Mouse (Mus musculus) ES-E14 (cell line): Measurements from ENCODE around the gene Auh.

Experiments used
- CHD2 ChIP-seq: IDR thresholded peaks from 2 replicates; pipeline ENCODE4 v1.6.1; 2014; ENCODE audit warnings: mild to moderate bottlenecking, low read depth, low read length, inconsistent platforms
- HCFC1 ChIP-seq: IDR thresholded peaks from 2 replicates; pipeline ENCODE4 v1.6.1; 2012; ENCODE audit warnings: low read length, inconsistent platforms, borderline replicate concordance; ENCODE audit not compliant: insufficient read depth
- MAFK ChIP-seq: IDR thresholded peaks from 2 replicates; pipeline ENCODE4 v1.6.1; 2014; ENCODE audit warnings: mild to moderate bottlenecking, low read depth, low read length, inconsistent platforms; ENCODE audit not compliant: insufficient read depth
- ZNF384 ChIP-seq: IDR thresholded peaks from 2 replicates; pipeline ENCODE4 v1.6.1; 2012; ENCODE audit warnings: low read depth, low read length, inconsistent platforms

DNA sequence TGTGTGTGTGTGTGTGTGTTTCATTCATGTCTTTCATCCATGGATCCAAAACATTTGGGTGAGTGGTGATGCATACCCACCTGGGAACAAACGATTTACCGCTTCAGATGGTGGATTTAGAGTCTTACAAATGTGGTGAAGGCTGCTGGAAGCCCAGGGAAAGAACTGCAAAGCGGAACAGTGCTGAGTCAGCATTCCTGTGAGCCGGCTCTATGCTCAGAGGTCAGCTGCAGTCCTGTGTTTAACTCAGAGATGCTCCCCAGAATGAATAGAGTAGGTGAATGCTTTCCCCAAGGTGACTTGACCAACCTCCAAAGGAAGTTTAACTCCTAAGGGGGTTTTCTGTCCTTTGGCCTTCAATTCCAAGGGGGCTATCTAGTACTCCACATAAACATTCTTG is 18.1 kb upstream of the Auh start:
- TF ChIP-seq CHD2: no peak
- peak; percentile 99 for TF ChIP-seq MAFK
- no peak for TF ChIP-seq ZNF384
- TF ChIP-seq HCFC1: no peak
